Comparison of ENCODE assay signal across 24 mouse cellular contexts in the genomic region with DNA sequence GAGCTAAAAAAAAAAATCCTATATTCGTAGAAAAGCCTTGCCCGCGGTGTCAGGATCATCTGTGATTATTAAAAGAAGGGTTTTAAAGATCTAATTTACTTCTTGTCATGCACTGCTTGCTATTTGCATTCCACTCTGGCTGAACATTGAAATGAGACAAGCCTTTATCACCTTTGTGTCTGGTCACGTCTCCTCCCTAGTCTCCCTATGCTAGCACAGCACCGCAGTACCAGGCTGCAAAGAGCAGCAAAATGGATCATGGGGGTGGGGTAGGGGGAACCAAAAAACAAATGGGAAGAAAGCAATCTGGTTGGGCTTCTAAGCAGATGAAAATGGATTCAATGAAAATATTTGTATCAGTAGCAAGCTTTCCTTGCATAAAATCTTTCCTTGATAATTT.
DNase-seq lines count a peak whose midpoint lies in the region; ATAC-seq lines count a peak whose summit lies in the region.
"Had no signal": no experiment of that assay in that cellular context is flagged by ENCODE, and none has a peak within 500 bp of the region (broad histone marks: within the 10 kb centered on the region; RNA-seq: fewer than 3 reads in every experiment).

No protein-coding gene starts in this region.

- no peak overlapping the region for H3K4me2 ChIP-seq in forebrain, embryonic 15.5 days (replicated peaks)
- no peak overlapping the region for H3K4me2 ChIP-seq in forebrain, embryonic 12.5 days
- H3K4me2 ChIP-seq in hindbrain, embryonic 12.5 days (replicated peaks): no peak overlapping the region
- 0 out of 2 replicates have a peak overlapping the region, but pooled peaks have one; percentile 1 for H3K4me2 ChIP-seq in midbrain, embryonic 16.5 days (ENCODE audit: low read length)
- H3K4me2 ChIP-seq: heart, embryonic 15.5 days; intestine, embryonic 15.5 days; limb, embryonic 15.5 days; liver, embryonic 15.5 days had no signal

- DNase-seq in midbrain, embryonic 10.5 days (ENCODE audit: low spot score): no peak
- DNase-seq in embryo, embryonic 11 days: no peak
- DNase-seq in embryonic facial prominence, embryonic 10.5 days (ENCODE audit: low spot score): no peak
- no peak for DNase-seq in urinary bladder, postnatal 10 days (ENCODE audit: low spot score)
- DNase-seq: adrenal gland, postnatal 14 days; cerebellum, adult 8-10 months; gastrocnemius, adult 2 months; heart, postnatal 36 days; kidney, adult 9 months; kidney, postnatal 14 days; right cerebral cortex, postnatal 14 days; thymus, adult 2 months; thymus, postnatal 4 days had no signal

- H3K36me3 ChIP-seq in forebrain, embryonic 15.5 days: no peaks in the 10 kb centered on the region
- no peaks in the 10 kb centered on the region for H3K36me3 ChIP-seq in forebrain, embryonic 12.5 days (replicated peaks)
- H3K36me3 ChIP-seq in hindbrain, embryonic 12.5 days: no peaks in the 10 kb centered on the region
- no peaks in the 10 kb centered on the region for H3K36me3 ChIP-seq in midbrain, embryonic 10.5 days
- no peaks in the 10 kb centered on the region for H3K36me3 ChIP-seq in midbrain, embryonic 16.5 days (ENCODE audit: control insufficient read depth, insufficient read depth, low read length)
- H3K36me3 ChIP-seq in embryonic facial prominence, embryonic 10.5 days (replicated peaks): no peaks in the 10 kb centered on the region
- H3K36me3 ChIP-seq: heart, embryonic 15.5 days; intestine, embryonic 15.5 days; limb, embryonic 15.5 days; liver, embryonic 15.5 days had no signal

- no peak for ATAC-seq in forebrain, embryonic 15.5 days (replicated peaks)
- ATAC-seq in forebrain, embryonic 12.5 days (ENCODE audit: low FRiP score): no peak
- no peak for ATAC-seq in hindbrain, embryonic 12.5 days (ENCODE audit: low FRiP score)
- ATAC-seq in midbrain, embryonic 16.5 days: peak; percentile 57
- ATAC-seq: CD4-positive, CD25-positive, alpha-beta regulatory T cell, adult 4 months; intestine, embryonic 15.5 days had no signal

- no peak overlapping the region for H3K9ac ChIP-seq in forebrain, embryonic 15.5 days (replicated peaks)
- no peak overlapping the region for H3K9ac ChIP-seq in forebrain, embryonic 12.5 days
- no peak overlapping the region for H3K9ac ChIP-seq in hindbrain, embryonic 12.5 days
- no peak overlapping the region for H3K9ac ChIP-seq in midbrain, embryonic 16.5 days (ENCODE audit: low read depth, low read length)
- H3K9ac ChIP-seq: heart, embryonic 15.5 days; intestine, embryonic 15.5 days; limb, embryonic 15.5 days; liver, embryonic 15.5 days had no signal

- H3K4me1 ChIP-seq in forebrain, embryonic 15.5 days: peaks cover 26% of the 10 kb centered on the region
- peaks cover 15% of the 10 kb centered on the region for H3K4me1 ChIP-seq in forebrain, embryonic 12.5 days
- peaks cover 12% of the 10 kb centered on the region for H3K4me1 ChIP-seq in hindbrain, embryonic 12.5 days
- peaks cover 27% of the 10 kb centered on the region for H3K4me1 ChIP-seq in midbrain, embryonic 10.5 days
- H3K4me1 ChIP-seq in midbrain, embryonic 16.5 days (ENCODE audit: control insufficient read depth, insufficient read depth, low read length): peaks cover 14% of the 10 kb centered on the region
- peaks cover 7% of the 10 kb centered on the region for H3K4me1 ChIP-seq in embryonic facial prominence, embryonic 10.5 days
- H3K4me1 ChIP-seq: heart, embryonic 15.5 days; intestine, embryonic 15.5 days; limb, embryonic 15.5 days; liver, embryonic 15.5 days had no signal

- H3K27ac ChIP-seq in forebrain, embryonic 15.5 days (replicated peaks): peak overlapping the region; percentile 96
- H3K27ac ChIP-seq in forebrain, embryonic 12.5 days: no peak overlapping the region
- peak overlapping the region; percentile 93 for H3K27ac ChIP-seq in hindbrain, embryonic 12.5 days
- peak overlapping the region; percentile 88; the same call in 1 of the 2 replicates for H3K27ac ChIP-seq in midbrain, embryonic 10.5 days (replicated peaks)
- H3K27ac ChIP-seq in midbrain, embryonic 16.5 days (ENCODE audit: low read length): peak overlapping the region; percentile 93
- H3K27ac ChIP-seq in embryonic facial prominence, embryonic 10.5 days (replicated peaks): no peak overlapping the region
- H3K27ac ChIP-seq: gastrocnemius, adult 2 months; heart, embryonic 15.5 days; intestine, embryonic 15.5 days; limb, embryonic 15.5 days; liver, embryonic 15.5 days; macrophage; stomach, postnatal 0 days had no signal

- WGBS in forebrain, embryonic 15.5 days: 56% methylated on average over 5 of the region's 5 CpGs
- WGBS in forebrain, embryonic 12.5 days: 75% methylated on average over 5 of the region's 5 CpGs
- 73% methylated on average over 5 of the region's 5 CpGs for WGBS in hindbrain, embryonic 12.5 days
- WGBS in midbrain, embryonic 10.5 days: 86% methylated on average over 5 of the region's 5 CpGs
- WGBS in midbrain, embryonic 16.5 days: 42% methylated on average over 5 of the region's 5 CpGs
- 89% methylated on average over 5 of the region's 5 CpGs for WGBS in embryonic facial prominence, embryonic 10.5 days

- H3K4me3 ChIP-seq in forebrain, embryonic 15.5 days: no peak overlapping the region
- no peak overlapping the region for H3K4me3 ChIP-seq in forebrain, embryonic 12.5 days (replicated peaks)
- H3K4me3 ChIP-seq in hindbrain, embryonic 12.5 days: no peak overlapping the region
- H3K4me3 ChIP-seq in midbrain, embryonic 10.5 days: no peak overlapping the region
- no peak overlapping the region for H3K4me3 ChIP-seq in midbrain, embryonic 16.5 days (ENCODE audit: low read depth, low read length)
- H3K4me3 ChIP-seq in embryonic facial prominence, embryonic 10.5 days: no peak overlapping the region
- H3K4me3 ChIP-seq: gastrocnemius, adult 2 months; heart, embryonic 15.5 days; intestine, embryonic 15.5 days; limb, embryonic 15.5 days; liver, embryonic 15.5 days had no signal

- H3K9me3 ChIP-seq in forebrain, embryonic 15.5 days: no peaks in the 10 kb centered on the region
- H3K9me3 ChIP-seq in forebrain, embryonic 12.5 days: no peaks in the 10 kb centered on the region
- no peaks in the 10 kb centered on the region for H3K9me3 ChIP-seq in hindbrain, embryonic 12.5 days (replicated peaks)
- no peaks in the 10 kb centered on the region for H3K9me3 ChIP-seq in midbrain, embryonic 10.5 days (replicated peaks)
- H3K9me3 ChIP-seq in midbrain, embryonic 16.5 days (replicated peaks; ENCODE audit: control insufficient read depth, low read length, poor library complexity, severe bottlenecking): no peaks in the 10 kb centered on the region
- H3K9me3 ChIP-seq in embryonic facial prominence, embryonic 10.5 days: no peaks in the 10 kb centered on the region
- H3K9me3 ChIP-seq: heart, embryonic 15.5 days; intestine, embryonic 15.5 days; limb, embryonic 15.5 days; liver, embryonic 15.5 days had no signal

- H3K27me3 ChIP-seq in forebrain, embryonic 15.5 days: no peaks in the 10 kb centered on the region
- H3K27me3 ChIP-seq in forebrain, embryonic 12.5 days: no peaks in the 10 kb centered on the region
- H3K27me3 ChIP-seq in hindbrain, embryonic 12.5 days: no peaks in the 10 kb centered on the region
- no peaks in the 10 kb centered on the region for H3K27me3 ChIP-seq in midbrain, embryonic 10.5 days (ENCODE audit: low read depth, poor library complexity, severe bottlenecking)
- no peaks in the 10 kb centered on the region for H3K27me3 ChIP-seq in midbrain, embryonic 16.5 days (ENCODE audit: control insufficient read depth, insufficient read depth, low read depth, low read length)
- H3K27me3 ChIP-seq in embryonic facial prominence, embryonic 10.5 days (replicated peaks; ENCODE audit: low read depth, poor library complexity, severe bottlenecking): no peaks in the 10 kb centered on the region
- H3K27me3 ChIP-seq: heart, embryonic 15.5 days; intestine, embryonic 15.5 days; limb, embryonic 15.5 days; liver, embryonic 15.5 days had no signal

Comparison
In these comparisons a context has a peak if more than half of its experiments do, and no peak if none do; other contexts are left out.
1. H3K27ac ChIP-seq: peak in forebrain, embryonic 15.5 days (single experiment), hindbrain, embryonic 12.5 days (single experiment), midbrain, embryonic 10.5 days (single experiment) and midbrain, embryonic 16.5 days (single experiment); none in forebrain, embryonic 12.5 days (single experiment) and embryonic facial prominence, embryonic 10.5 days (single experiment).